Mouse (Mus musculus) left cerebral cortex, postnatal 14 days (tissue): ENCODE results near the gene Pcdh18. TPM values are rescaled to one million over a fixed set of nuclear protein-coding genes. Genes with fewer than 3 reads are reported as not detected.
A peak's percentile ranks its signal among the peaks of the same experiment; 100 is the strongest.

Experiments
- DNase-seq, 2 experiments: peaks; one replicate each; pipeline ENCODE4 v3.0.0; 2021 to 2022; ENCODE audit warnings: low spot score in 2 of 2, mixed read lengths in 1 of 2
- intact Hi-C: fragments of 180-260 bp; cut with DNase I; formaldehyde crosslinking; loops from one replicate; pipeline ENCODE4 v1.15.1; 2025
- long read RNA-seq, 2 experiments: library from polyadenylated mRNA; stranded (forward); transcript quantifications; one replicate each; pipeline ENCODE4 v2.0.0; 2021
- total RNA-seq, 2 experiments: library from RNA; stranded (reverse); gene quantifications; 2 replicates each; pipeline ENCODE4 v1.2.3; 2021

The Pcdh18 gene
- 10 to 100 TPM in 1 of 2 experiments, 1 to 10 TPM in 1; 8.7 to 10.3 TPM for total RNA-seq
- long read RNA-seq, experiment 1, full-length matches to known transcripts, result 5 of 6 reads
- long read RNA-seq, experiment 1, partial matches to known transcripts, result 0 of 6 reads
- long read RNA-seq, experiment 1, other reads (novel, unspliced or antisense), result 1 of 6 reads
- long read RNA-seq, experiment 2, full-length matches to known transcripts, result 5 of 9 reads
- long read RNA-seq, experiment 2, partial matches to known transcripts, result 2 of 9 reads
- long read RNA-seq, experiment 2, other reads (novel, unspliced or antisense), result 2 of 9 reads

DNA sequence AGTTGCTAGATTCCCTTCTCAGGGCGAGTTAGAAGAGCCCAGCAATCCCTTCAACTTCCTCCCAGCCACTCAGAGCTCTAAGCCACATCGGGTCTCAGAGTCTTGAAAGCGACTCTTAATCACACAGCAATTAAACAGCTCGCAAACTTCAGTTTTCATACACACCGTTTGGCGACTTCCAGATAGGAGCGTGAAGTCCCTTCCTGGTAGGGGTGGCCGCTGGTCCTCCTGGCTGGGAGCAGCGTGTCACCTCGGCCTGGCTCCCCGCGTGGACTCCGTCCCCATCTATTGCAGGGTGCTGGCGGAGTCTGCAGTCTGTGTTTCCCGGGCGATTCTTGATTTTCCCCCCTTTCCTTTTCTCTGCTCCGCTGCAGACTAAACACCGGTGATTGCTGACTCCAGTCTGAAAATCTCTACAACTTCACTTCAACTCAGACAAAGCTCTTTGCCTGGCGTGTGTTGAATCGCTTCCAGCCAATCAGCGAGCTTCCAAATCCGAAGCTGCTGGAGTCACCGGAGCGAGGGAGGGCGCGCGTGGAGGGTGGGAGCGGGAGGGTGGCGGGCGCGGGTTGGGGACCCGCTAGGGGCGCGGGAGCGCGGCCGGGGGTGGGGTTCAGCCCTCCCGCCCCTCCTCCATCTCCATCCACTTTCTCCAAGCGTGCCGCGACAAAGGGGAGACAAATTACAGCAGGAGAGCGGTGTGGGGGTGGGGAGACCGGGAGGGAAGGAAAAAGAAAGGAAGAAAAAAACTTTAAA, at the start of gene Pcdh18:
Gene Pcdh18, minus strand, starts transcription at position 456 of the 756 bp plus-strand sequence.
- peak; percentile 57 to 76 for DNase-seq
- intact Hi-C loops, result no loop called here

DNA sequence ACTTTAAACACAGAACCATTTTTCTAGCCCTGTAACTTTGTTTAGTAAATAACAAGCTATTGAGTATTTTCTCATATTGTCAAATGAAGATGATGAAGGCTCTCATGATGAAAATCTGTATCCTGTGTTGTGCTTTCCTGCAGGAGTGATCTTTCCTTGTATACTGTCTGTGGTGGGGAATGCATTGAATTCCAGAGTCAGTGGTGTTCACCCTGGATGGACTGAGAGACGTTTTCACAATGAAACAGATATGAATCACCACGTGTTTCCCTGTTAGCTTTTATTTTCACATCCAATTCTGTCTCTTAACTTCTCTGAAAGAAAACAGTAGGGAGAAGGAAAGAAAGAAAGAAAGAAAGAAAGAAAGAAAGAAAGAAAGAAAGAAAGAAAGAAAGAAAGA, 49.7 kb upstream of the Pcdh18 start:
- intact Hi-C loops, result no loop called here
- DNase-seq, result no peak

DNA sequence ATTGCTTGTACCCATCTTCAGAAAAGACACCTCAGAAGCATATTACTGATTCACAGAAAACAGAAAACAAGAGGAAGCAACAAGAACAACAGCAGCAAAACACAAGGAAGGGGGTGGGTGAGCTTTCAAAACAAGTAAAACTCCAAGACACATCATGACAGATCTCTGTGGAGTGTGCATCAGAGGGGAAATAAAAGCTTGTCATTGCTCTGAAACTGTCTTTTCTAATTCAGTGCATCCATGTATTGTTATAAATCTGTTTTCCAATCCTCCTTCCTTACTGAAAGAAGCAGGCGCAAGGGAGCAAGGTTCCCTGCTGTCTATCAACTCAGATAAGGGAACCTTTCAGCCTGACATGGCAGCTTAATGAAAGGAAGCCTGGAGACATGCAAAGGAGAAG, 48.4 kb upstream of the Pcdh18 start:
- intact Hi-C loops, result no loop called here

DNA sequence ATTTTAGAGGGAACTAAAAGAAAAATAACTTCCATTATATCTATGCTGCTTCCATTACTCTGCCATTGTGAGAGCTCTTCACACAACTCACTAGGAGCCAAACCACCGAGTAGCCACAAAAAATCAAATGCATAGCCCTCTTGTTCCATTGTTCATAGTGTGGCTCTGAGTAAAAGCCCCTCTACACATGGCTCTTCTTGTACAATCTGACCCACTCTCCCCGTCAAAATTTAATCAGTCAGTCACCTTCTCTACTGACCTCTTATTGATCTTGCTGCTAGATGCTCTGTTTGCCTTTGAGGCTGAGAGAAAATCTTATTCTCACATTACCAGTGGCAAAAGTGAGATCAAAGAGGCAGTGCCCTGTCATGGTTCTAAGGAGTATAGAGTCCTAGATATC, 31.2 kb upstream of the Pcdh18 start:
- DNase-seq, result no peak
- intact Hi-C loops, result no loop called here

More for the DNA sequence above, 48.4 kb upstream of the Pcdh18 start:
- no peak for DNase-seq

DNA sequence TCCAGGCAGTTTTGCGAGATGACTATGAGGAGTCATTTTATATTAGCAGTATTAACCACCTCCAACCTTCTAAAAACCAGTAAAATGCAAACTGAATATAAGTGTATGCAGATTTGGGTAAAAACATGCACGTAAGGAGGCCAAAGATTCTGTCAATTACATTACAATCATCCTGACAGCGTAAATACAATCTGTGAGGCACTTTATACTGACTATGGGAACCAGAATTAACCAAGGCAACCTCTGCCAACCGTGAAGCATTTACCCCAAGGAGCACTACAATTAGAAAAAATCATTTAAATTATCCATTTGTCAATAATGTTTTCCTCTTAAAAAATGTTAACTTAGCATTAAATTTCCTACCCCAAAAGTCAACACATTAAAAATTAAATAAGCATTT, 30.6 kb upstream of the Pcdh18 start:
- intact Hi-C loops, result no loop called here
- DNase-seq, result no peak

DNA sequence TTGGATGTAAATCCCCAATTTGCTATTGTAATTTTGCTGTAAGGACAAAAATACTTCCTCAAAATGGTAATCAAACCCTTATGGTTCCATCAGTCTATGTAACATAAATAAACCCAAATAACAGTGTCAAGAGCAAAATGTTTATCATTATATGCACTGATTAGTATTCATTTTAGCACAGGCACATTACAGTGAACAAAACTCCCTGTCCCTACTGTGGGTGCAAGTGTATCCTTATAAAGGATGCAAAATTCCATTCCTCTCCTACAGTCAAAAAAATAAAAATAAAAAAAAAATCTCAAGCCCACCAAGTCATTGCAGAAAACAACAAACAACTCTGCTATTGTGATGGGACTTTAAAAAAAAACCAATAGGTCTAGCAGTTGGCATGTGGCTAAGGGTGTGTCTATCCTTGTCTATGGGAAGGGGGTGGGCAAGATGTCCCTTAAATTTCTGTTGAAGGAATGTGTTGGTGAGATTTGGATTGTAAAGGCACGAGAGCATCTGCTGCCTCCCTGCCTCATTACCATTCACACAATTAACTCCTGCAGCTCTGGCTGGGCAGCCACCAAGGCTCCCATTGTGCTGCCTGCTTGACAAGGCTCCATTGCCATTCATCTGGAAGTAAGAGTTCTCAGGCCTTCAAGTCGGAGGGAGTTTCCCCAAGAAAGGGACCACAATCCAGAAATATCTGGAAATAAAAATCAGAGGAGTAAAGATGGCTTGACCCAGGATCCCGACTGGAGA, 12.0 kb upstream of the Pcdh18 start:
- DNase-seq, result no peak
- intact Hi-C loops, result no loop called here

DNA sequence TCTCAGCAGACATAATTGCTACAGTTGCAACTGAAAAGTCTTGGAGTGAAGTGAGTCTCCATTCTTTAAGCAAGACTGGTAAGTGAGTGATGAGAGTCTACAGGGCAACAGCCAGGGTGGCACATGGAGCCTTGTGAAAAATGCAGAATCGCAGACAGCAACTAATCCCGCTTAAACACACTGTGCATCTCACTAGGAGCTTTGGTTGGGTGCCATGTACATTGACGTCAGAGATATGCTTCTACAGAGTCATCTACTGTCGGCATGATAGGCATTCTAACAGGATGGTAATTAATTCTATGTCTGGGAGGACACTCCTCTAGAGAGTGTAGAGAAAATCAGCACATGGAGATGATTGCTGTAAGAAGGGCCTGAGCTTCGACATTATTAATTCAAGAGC, 5.6 kb upstream of the Pcdh18 start:
- intact Hi-C loops, result no loop called here

DNA sequence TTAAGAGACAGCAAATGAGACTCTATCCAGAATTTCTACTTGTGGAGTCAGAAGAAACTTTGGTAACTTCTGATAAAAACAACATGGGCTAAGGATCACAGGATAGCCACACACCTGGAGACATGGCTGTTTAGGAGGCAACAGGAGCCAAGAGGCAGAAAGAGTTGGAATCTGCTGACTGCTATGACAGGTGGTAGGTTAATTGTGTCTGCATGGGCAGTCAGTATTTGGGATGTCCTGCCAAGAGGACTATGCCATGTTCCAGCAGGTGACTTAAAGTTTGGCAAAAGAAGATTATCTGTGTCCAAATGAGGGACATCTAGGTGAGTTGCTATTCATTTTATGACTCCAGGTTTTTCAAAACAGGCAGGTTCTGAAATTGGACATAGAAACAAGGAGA, 4.8 kb upstream of the Pcdh18 start:
- intact Hi-C loops, result no loop called here
- DNase-seq, result no peak

More for the DNA sequence above, 5.6 kb upstream of the Pcdh18 start:
- DNase-seq, result no peak

DNA sequence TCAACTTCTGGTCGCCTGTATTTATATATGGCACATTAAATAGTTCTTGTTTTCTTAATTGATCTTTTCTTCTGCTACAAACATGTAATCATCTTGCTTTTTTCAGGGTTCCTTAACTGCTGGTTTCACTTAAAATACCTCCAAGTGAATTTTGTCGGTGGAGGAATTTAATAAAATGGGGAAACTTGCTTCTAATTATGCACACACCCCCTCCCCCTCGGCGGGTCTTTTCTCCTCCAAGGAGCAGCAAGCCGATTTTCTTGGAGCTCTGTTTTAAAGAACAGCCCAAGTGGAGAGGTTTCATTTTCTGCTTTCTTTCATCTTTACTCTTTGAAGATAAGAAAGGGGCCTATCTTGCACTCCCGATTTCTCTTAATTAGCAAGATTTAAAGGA, 498 bp upstream of the Pcdh18 start:
- intact Hi-C loops, result no loop called here
- DNase-seq, result no peak

DNA sequence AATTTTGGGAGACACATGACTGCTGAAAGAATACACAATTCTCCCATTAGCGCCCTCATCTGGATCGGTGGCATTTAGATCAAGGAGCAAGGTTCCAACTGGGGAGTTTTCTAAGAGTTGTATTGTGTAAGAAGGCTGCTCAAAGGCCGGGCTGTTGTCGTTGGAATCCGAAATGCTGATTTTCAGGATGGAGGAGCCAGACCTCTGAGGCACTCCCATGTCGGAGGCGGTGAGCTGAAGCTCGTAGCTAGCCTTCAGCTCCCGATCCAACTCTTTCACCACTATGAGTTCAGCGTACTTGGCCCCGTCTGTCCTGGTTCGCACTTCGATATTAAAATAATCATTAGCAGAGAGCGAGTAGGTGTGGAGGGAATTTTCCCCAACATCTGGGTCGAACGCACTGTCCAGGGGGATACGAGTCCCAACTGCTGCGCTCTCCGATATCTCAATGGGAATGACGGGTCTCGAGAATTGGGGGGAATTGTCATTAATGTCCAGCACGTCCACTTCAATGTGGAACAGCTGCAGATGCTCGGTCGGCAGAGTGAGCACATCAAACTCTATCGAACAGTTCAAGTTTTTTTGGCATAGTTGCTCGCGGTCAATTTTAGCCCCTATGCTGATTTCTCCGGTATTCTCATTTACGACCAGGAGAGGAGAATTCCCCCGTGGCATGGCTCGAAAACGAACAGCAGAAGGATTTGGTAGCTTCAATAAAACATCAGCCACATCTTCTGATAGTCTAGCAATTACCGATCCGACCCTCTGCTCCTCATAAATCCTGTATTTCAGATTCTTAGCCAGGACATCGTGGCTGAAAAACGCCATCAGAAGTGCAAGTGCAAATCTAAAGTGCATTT, 909 bp downstream of the Pcdh18 start:
- intact Hi-C loops, result no loop called here
- peak in 1 of 2 experiments; percentile 15 for DNase-seq

DNA sequence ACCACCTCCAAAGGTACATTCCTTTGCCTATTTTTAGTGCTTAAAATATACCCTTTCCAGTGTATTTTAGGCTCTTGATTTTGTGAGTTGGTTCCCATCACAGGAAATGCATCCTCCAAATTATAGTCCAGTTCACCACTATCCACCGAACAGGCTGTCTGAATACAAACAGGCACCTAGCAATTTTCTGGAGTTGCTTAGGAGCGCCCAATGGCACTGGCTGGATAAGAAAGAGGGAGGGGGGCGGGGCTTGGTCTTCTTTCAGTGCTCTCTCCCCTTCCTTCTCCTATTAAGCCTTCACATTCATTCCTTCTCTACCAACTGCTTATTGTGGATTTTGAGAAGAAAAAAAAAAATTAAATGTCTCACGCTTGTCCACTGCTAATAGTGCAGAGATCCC, 4.4 kb downstream of the Pcdh18 start:
- no peak for DNase-seq
- intact Hi-C loops, result no loop called here

DNA sequence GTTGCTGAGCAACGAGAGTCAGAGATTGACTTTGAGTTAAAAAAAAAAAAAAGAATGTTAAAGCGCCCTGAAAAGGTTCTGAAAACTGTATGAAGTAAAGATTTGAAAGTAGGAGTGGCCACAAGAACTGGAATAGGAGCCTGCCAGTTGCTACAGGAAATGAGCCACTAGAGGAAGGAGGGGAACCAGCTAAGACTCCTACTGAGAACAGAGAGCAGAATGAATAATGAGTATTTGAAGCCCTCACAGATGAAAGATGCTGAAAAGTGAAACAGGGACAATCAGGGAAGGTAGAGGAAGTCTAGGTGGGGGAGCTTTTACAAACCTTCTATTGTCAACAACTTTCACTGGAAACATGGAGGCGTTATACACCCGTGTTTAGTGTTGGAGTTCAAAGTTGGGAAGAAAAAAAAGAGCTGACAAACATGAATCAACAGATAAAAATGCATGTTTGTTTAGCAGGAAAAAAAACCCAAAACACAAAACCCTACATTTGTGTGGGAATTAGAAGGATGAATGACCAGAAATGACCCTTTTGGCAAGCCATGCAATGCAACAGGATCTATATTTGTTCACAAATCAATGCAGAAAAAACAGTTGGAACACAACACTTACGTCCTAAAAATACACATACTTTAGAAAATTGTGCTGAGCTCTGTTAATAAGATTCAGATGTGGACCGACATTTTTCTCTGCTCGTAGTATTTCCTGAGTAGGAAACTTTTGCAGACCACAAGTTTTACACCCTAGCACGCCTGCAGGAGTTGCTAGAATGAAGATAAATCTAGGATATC, 7.4 kb downstream of the Pcdh18 start:
- DNase-seq, result no peak
- intact Hi-C loops, result no loop called here

DNA sequence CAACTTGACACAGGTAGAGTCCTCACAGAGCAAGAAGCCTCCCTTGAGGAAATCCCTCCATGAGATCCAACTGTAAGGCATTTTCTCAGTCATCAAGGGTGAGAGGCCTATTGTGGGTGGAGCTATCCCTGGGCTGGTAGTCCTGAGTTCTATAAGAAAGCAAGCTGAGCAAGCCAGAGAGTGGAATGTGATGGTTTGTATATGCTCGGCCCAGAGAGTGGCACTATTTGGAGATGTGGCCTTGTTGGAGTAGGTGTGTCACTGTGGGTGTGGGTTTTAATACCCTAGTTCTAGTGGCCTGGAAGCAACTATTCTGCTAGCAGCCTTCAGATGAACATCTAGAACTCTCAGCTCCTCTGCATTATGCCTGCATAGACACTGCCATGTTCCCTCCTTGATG, 9.1 kb downstream of the Pcdh18 start:
- no peak for DNase-seq
- intact Hi-C loops, result no loop called here

DNA sequence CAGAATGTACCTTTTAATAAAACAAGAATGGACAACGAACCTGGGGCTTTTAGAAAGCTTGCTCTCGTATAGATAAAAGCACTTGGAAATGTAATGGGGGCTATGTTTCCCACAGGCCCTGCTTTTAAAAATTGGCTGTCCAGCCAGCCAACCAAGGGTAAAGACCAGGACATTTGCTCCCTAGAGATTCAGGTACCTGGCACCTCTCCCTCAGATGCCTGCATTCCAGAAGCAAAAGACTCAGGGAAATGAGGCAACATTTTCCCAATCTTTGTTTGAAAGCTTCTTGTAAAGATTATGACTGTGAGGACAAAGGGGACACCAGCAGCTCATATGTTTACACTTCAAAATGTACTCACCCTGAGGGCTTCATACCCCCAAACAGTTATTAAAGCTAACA, 18.1 kb downstream of the Pcdh18 start:
- no peak for DNase-seq
- intact Hi-C loops, result no loop called here

DNA sequence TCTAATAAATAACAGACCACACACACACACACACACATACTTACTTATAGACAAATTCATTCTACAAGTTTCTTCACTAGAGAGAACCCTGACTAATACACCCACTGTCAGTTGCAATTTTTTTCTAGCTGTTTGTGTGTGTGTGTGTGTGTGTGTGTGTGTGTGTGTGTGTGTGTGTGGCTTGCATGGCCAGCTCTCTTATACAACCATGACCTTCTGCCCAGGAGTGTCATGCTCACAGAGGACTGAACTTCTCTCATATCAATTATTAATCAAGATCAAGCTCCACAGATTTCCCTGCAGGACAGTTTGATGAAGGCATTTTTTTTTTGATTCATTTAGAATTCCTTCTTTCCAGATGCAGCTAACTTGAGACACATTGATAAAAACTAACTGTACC, 18.6 kb downstream of the Pcdh18 start:
- no peak for DNase-seq

DNA sequence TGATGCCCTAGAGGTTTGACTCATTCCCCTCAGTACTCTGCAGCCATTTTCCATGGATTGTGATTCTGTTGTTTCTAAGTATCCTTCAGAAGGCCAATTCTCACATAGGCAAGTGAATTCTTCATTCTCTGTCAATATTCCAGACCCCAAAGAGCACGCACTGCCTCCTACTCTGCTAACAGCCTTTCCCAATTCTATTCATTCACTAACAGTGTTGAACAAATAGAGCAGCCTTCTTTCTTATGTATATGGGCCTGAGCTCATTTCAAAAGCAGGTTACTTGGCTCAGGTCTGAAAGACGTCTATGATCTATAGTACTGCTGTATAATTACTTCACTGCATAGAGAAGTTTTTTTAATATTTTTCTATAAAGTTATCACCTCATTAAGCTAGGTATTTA, 50.6 kb downstream of the Pcdh18 start:
- no peak for DNase-seq
- intact Hi-C loops, result no loop called here

More for the DNA sequence above, 18.6 kb downstream of the Pcdh18 start:
- intact Hi-C loops, result no loop called here

DNA sequence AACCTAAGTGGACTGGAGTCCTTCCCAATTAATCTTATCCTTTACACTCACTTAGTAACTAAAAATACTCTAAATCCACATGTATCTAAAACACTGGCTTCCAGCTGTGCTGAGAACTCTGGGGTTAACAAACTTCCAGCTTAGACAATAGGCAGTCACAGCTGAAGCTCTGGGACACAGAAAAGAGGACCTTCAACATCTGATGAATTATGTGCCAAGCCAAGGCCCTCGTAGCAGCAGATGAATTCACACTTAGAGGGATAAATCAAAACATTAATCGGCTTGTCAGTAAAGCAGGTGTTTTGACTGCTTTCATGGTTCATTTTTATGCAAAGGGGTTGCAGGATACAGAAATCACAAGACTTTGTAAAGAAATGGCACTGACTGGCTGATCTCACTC, 57.2 kb downstream of the Pcdh18 start:
- no peak for DNase-seq
- intact Hi-C loops, result no loop called here
